Mouse (Mus musculus): ENCODE results near the gene Gm609. TPM values are rescaled to one million over a fixed set of nuclear protein-coding genes. Genes with fewer than 3 reads are reported as not detected.
"Not testable (repeated sequence)": the region's sequence is repeated elsewhere in the genome, so short reads cannot be mapped to it uniquely, and the experiment has no call there.

Gene Gm609
- polyA plus RNA-seq (2014; fragmentation: Nextera tagmentation; extraction: Ambion mirVana): not detected in 2 replicates

DNA sequence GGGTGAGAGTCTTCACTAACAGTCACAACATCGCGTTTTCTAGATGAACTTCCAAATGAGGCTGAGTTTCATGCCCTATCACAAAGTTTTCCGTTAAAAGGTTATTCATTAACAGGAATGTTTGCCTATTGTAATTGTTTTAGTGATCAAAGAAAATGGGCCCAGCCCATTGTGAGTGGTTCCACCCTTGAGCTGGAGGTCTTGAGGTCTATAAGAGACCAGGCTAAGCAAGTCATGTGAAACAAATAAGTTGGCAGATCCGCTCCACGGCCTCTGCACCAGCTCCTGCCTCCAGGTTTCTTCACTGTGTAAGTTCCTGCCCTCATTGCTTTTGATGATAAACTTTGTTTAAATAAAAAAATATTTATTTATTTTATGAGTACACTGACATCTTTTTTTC is at the start of gene Gm609:
Gm609 (minus strand) TSS at position 43 of the 400 bp plus-strand sequence.
- no peak within 1 kb of the TSS for H3K9ac ChIP-seq
- H3K9me3 ChIP-seq (ENCODE audit: low read depth, low read length): no peaks in the 10 kb centered on the region
- no peak for TF ChIP-seq CTCF (IDR thresholded peaks at IDR 0.05; ENCODE audit: low read depth)
- H3K27me3 ChIP-seq (ENCODE audit: insufficient read depth, low read length): no peaks in the 10 kb centered on the region
- H3K4me3 ChIP-seq (ENCODE audit: low read depth, low read length): no peak within 1 kb of the TSS
- no peak for ATAC-seq (ENCODE audit: insufficient read depth)
- 72% methylated on average over 5 of the region's 5 CpGs for WGBS
- H3K4me2 ChIP-seq: no peak within 1 kb of the TSS
- H3K4me1 ChIP-seq (ENCODE audit: insufficient read depth): no peaks in the 10 kb centered on the region
- no peak for DNase-seq
- no peaks in the 10 kb centered on the region for H3K36me3 ChIP-seq (ENCODE audit: insufficient read depth)
- no peak within 1 kb of the TSS for H3K27ac ChIP-seq (ENCODE audit: low read depth)

- no peak overlapping the region for H3K9ac ChIP-seq
- H3K9me3 ChIP-seq (ENCODE audit: low read depth, low read length): no peaks in the 10 kb centered on the region
- H3K4me3 ChIP-seq (ENCODE audit: low read depth, low read length): no peak overlapping the region
- H3K27me3 ChIP-seq (ENCODE audit: insufficient read depth, low read length): no peaks in the 10 kb centered on the region
- DNase-seq: no peak
- no peaks in the 10 kb centered on the region for H3K4me1 ChIP-seq (ENCODE audit: insufficient read depth)
- no peaks in the 10 kb centered on the region for H3K36me3 ChIP-seq (ENCODE audit: insufficient read depth)
- TF ChIP-seq CTCF (IDR thresholded peaks at IDR 0.05; ENCODE audit: low read depth): no peak
- H3K27ac ChIP-seq (ENCODE audit: low read depth): no peak overlapping the region
- no peak overlapping the region for H3K4me2 ChIP-seq
- no peak for ATAC-seq (ENCODE audit: insufficient read depth)
Observed at GRCm38 (mm10) chr16:45542108-45542507, 49.3 kb upstream of the Gm609 start.

DNA sequence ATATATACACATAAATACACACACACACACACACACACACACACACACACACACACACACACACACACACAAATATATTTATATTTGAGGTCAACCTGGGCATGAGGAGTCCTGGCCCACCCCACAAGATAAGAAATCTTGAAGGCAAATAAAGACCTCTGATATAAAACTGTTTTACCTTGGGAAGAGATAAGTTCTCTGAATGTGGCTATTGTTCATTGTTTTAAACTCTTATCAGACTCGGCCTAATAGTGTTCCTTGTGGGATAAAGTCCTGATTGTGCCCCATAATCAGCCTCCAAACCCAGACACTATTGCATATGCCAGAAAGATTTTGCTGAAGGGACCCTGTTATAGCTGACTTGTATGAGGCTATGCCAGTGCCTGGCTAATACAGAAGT is 45.6 kb upstream of the Gm609 start:
- H3K4me2 ChIP-seq; H3K27ac ChIP-seq (ENCODE audit: low read depth); DNase-seq; ATAC-seq (ENCODE audit: insufficient read depth); H3K4me3 ChIP-seq (ENCODE audit: low read depth, low read length); H3K4me1 ChIP-seq (ENCODE audit: insufficient read depth); H3K36me3 ChIP-seq (ENCODE audit: insufficient read depth); H3K9me3 ChIP-seq (ENCODE audit: low read depth, low read length); H3K9ac ChIP-seq; H3K27me3 ChIP-seq (ENCODE audit: insufficient read depth, low read length): not testable (repeated sequence)
- 51% methylated on average over 1 of the region's 1 CpGs for WGBS

- no peak within 1 kb of the TSS for H3K4me3 ChIP-seq (ENCODE audit: low read depth, low read length)
- no peaks in the 10 kb centered on the region for H3K4me1 ChIP-seq (ENCODE audit: insufficient read depth)
- DNase-seq (no peak), ATAC-seq (ENCODE audit: insufficient read depth) (no peak)
- H3K4me2 ChIP-seq: no peak within 1 kb of the TSS
- H3K27me3 ChIP-seq (ENCODE audit: insufficient read depth, low read length): no peaks in the 10 kb centered on the region
- TF ChIP-seq CTCF (IDR thresholded peaks at IDR 0.05; ENCODE audit: low read depth): no peak
- H3K36me3 ChIP-seq (ENCODE audit: insufficient read depth): no peaks in the 10 kb centered on the region
- no peak within 1 kb of the TSS for H3K9ac ChIP-seq
- H3K9me3 ChIP-seq (ENCODE audit: low read depth, low read length): no peaks in the 10 kb centered on the region
- WGBS: 91% methylated on average over 5 of the region's 5 CpGs
- H3K27ac ChIP-seq (ENCODE audit: low read depth): no peak within 1 kb of the TSS
Observed at GRCm38 (mm10) chr16:45535009-45535408, 42.2 kb upstream of the Gm609 start, which contains the start of gene Slc9c1. TSS of gene Slc9c1 (plus strand) at chr16:45535309.

DNA sequence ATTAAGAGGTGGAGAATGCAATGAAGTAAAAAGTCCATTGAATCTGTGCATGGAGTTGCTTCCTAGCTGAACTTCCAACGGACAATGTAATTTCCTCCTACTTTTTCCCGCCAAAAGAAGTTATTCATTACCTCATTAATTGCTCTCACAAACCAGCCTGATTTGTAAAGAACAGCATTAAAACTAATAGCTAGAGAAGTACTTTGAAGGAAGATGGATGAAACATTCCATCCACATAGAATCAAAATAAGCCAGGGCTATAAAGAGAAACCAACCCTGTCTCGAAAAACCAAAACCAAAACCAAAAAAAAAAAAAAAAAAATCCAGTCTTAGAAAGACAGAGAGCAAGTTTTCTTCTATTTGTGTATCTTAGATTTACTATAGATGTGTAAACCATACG is 39.2 kb upstream of the Gm609 start, which contains the start of gene Gm17783:
Gm17783 (minus strand) TSS at position 101 of the 400 bp plus-strand sequence.
- Histone ChIP-seq H3K36me3 (ENCODE audit: insufficient read depth) (no peaks in the 10 kb centered on the region), H3K4me1 (ENCODE audit: insufficient read depth) (no peaks in the 10 kb centered on the region), H3K4me2 (no peak within 1 kb of the TSS), H3K4me3 (ENCODE audit: low read depth, low read length) (no peak within 1 kb of the TSS), H3K27me3 (ENCODE audit: insufficient read depth, low read length) (no peaks in the 10 kb centered on the region), H3K9ac (no peak within 1 kb of the TSS), H3K27ac (ENCODE audit: low read depth) (no peak within 1 kb of the TSS), H3K9me3 (ENCODE audit: low read depth, low read length) (no peaks in the 10 kb centered on the region)
- DNase-seq: no peak
- ATAC-seq (ENCODE audit: insufficient read depth): no peak
- TF ChIP-seq CTCF (IDR thresholded peaks at IDR 0.05; ENCODE audit: low read depth): no peak
- WGBS: 83% methylated on average over 4 of the region's 4 CpGs

- 71% methylated on average over 5 of the region's 5 CpGs for whole genome bisulfite sequencing
- Histone ChIP-seq H3K4me2 (no peak overlapping the region), H3K27me3 (ENCODE audit: insufficient read depth, low read length) (no peaks in the 10 kb centered on the region), H3K9me3 (ENCODE audit: low read depth, low read length) (no peaks in the 10 kb centered on the region), H3K27ac (ENCODE audit: low read depth) (no peak overlapping the region), H3K4me1 (ENCODE audit: insufficient read depth) (no peaks in the 10 kb centered on the region), H3K36me3 (ENCODE audit: insufficient read depth) (no peaks in the 10 kb centered on the region), H3K4me3 (ENCODE audit: low read depth, low read length) (no peak overlapping the region), H3K9ac (no peak overlapping the region)
- ATAC-seq (ENCODE audit: insufficient read depth) (no peak), DNase-seq (no peak)
- TF ChIP-seq CTCF (IDR thresholded peaks at IDR 0.05; ENCODE audit: low read depth): no peak
Observed at GRCm38 (mm10) chr16:45525551-45525950, 32.8 kb upstream of the Gm609 start.

DNA sequence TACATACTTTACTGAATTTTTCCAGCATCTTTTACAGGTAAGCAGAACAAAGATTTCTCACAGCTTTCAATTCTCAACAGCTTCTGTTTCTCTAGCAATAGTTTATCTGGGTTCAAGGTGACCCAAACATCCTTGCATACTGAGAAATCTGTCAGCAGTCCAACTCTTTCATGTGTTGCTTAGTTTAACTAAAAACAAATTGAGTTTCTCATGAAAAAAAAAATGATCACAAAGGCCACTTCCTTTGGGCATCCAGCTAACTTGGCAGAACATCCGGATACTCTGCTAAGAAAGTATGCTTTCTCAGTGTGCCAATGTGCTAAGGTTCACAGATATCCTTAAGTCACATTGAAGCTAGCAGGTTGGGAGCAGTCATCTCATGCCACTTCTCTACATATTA is 2.6 kb upstream of the Gm609 start:
- Histone ChIP-seq H3K4me1 (ENCODE audit: insufficient read depth) (no peaks in the 10 kb centered on the region), H3K27ac (ENCODE audit: low read depth) (no peak overlapping the region), H3K4me2 (no peak overlapping the region), H3K9me3 (ENCODE audit: low read depth, low read length) (no peaks in the 10 kb centered on the region), H3K36me3 (ENCODE audit: insufficient read depth) (no peaks in the 10 kb centered on the region), H3K9ac (no peak overlapping the region), H3K4me3 (ENCODE audit: low read depth, low read length) (no peak overlapping the region), H3K27me3 (ENCODE audit: insufficient read depth, low read length) (no peaks in the 10 kb centered on the region)
- DNase-seq (peak; percentile 1), ATAC-seq (ENCODE audit: insufficient read depth) (no peak)
- TF ChIP-seq CTCF (IDR thresholded peaks at IDR 0.05; ENCODE audit: low read depth): no peak
- 54% methylated on average over 1 of the region's 1 CpGs for WGBS

DNA sequence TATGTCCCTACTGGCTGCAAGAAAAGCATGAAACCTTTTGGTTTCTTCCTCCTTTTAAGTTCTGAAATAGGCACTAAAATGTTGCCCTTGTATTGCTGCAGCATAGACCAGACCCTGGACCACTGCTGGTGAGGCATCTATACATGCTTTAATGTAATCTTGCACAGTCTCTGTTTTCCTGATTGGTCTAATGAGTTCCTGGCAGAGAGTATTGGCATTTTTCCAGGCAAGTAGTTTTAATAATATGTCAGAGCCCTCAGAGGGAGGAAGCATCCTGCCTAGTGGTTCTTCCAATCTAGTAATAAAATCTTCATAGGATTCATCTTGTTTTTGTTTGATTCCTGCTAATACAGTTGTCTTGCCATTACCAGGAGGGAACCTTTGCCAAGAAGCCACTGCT is 15.8 kb downstream of the Gm609 start:
- no peak for TF ChIP-seq CTCF (IDR thresholded peaks at IDR 0.05; ENCODE audit: low read depth)
- peak; percentile 75 for DNase-seq

GRCm38 (mm10) chr16:45471836-45472235 is 20.9 kb downstream of the Gm609 start:
- 65% methylated on average over 3 of the region's 3 CpGs for WGBS
- DNase-seq; H3K4me1 ChIP-seq (ENCODE audit: insufficient read depth); H3K9ac ChIP-seq; H3K4me2 ChIP-seq; H3K27me3 ChIP-seq (ENCODE audit: insufficient read depth, low read length); H3K9me3 ChIP-seq (ENCODE audit: low read depth, low read length); H3K4me3 ChIP-seq (ENCODE audit: low read depth, low read length); H3K36me3 ChIP-seq (ENCODE audit: insufficient read depth); H3K27ac ChIP-seq (ENCODE audit: low read depth); ATAC-seq (ENCODE audit: insufficient read depth): not testable (repeated sequence)

More for the DNA sequence above, 15.8 kb downstream of the Gm609 start:
- Histone ChIP-seq H3K4me2 (no peak overlapping the region), H3K9me3 (ENCODE audit: low read depth, low read length) (no peaks in the 10 kb centered on the region), H3K27me3 (ENCODE audit: insufficient read depth, low read length) (no peaks in the 10 kb centered on the region), H3K27ac (ENCODE audit: low read depth) (no peak overlapping the region), H3K36me3 (ENCODE audit: insufficient read depth) (no peaks in the 10 kb centered on the region), H3K4me3 (ENCODE audit: low read depth, low read length) (no peak overlapping the region), H3K9ac (no peak overlapping the region), H3K4me1 (ENCODE audit: insufficient read depth) (no peaks in the 10 kb centered on the region)
- peak; percentile 63; the same call in 1 of the 2 replicates for ATAC-seq (ENCODE audit: insufficient read depth)
